Mouse (Mus musculus) adrenal gland (tissue): ENCODE measurements at regions not wholly inside any gene's neighbourhood (a gene's known extent, or its start where the extent isn't known, plus 50 kb on each side); places are given as distances from the start of the nearest gene placed in this dataset.

Experiments
- intact Hi-C: fragments of 180-260 bp; cut with DNase I; formaldehyde crosslinking; loops from one replicate; pipeline ENCODE4 v1.15.1; 2025

DNA sequence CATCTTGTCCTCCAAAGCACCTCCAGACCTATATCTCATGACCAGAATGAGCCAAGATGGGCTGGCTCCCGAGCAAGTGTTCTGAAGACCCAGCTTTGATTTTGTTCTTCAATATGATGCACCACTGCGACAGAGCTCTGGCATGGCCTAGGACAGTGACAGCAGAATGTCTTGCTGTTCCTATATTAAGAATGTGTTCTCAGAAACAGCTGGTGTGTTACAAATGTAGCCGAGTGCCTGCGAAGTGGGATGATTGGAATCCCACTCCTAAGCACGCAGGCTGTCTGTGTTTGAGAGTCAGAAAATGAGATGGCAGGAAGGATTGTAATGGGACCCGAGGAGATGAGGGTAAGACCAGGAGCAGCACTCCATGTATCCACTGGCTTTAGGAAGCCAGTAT, 355.1 kb upstream of the Smarca2 start:
- intact Hi-C loops: no loop called here

DNA sequence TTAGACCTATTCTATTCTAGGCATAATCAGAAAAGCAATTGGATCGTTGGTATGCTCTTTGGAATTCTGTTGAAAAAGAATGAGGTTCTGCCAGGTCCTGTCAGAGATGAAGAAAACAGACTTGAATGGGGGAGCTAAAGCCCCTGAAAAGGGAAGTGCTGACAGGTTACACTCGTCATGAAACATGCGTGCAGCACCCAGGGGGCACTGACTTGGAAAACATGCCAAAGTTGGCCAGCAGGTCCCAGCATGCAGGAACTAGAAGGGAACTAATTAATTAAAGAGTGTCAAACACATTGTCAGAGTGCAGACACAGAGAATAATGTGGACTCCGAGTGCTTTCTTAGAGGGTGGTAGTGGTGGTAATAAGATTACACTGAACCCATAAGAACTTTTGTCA, 346.2 kb upstream of the Smarca2 start:
- intact Hi-C loops: no loop called here

DNA sequence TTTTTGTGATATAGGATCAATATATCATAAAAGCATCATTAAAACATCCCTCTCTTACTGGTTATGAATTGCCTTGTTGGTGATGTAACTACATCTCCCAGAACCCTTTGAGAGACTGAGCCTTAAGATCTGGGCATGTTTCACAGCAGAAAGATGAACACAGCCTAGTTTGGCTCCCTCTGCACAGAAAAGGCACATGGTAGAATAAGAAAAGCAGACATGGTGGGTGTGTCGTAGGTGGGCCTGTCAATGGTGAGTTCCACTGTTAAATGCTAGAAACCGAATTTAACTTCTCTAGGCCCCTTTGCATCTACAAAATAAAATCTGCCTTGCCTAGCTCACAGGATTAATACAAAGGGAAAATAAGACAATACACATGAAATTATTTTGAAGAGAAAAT, 343.3 kb upstream of the Smarca2 start:
- intact Hi-C loops: no loop called here

DNA sequence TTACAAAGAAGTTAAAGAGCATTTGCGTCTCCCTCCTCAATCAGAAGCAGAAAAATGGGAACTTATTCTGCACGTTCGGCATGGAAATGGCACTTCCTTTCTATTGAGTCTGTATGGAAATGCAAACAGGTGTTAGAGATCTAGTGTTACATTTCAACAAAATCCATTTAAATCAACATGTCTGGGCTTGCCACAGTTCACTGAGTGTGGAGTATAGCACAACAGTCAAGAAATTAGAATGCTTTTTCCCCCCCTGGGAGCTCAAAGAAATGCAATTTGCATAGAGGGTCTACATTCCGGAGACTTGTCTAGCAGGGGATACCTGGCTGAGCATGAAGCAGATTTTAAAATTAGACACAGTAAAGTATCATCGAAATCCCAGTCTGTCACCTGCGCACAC, 308.5 kb upstream of the Smarca2 start:
- intact Hi-C loops: no loop called here

- intact Hi-C loops: no loop called here
Observed at GRCm38 (mm10) chr19:26308477-26309135, 296.2 kb upstream of the Smarca2 start.

DNA sequence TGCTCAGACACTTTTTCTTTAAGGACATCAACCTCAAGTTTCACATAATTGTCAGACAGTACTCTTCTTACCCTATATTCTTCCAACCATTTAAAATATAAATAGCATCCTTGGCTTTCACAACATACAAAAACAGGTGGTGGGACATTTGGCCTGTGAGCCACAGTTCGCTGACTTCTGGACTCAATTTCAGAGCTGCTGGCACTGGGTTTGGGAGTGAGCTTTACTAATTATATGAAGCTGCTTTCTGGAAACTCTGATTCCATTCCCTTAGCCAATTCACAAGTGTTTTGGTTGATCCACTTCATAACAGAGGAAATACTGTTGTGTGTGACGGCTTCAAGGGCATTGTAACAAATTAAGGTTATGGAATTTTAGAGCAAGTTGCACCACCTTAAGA, 285.9 kb upstream of the Smarca2 start:
- intact Hi-C loops: no loop called here

- intact Hi-C loops: no loop called here
Observed at GRCm38 (mm10) chr19:26323682-26324081, 281.2 kb upstream of the Smarca2 start.

- intact Hi-C loops: no loop called here
Observed at GRCm38 (mm10) chr19:26339120-26339519, 265.7 kb upstream of the Smarca2 start.

DNA sequence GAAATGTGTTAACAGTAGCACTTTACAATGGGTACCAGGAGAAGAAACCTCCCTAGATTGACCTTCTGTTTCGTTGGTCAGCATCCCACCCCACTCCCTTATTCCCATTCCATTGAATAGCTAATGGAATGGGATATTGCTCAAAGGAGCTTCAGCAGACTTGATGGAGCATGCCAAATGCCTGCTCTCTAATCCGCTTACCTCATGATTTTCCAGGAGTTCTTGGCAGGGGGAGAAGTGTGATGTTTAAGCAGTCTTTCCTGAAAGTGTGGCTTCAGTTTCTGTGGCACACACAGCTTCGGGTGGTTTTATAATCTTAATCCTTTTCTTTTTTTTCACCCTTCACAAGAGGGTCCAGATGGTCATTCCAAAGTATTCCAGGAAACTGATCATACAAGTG, 264.7 kb upstream of the Smarca2 start:
- intact Hi-C loops: no loop called here

GRCm38 (mm10) chr19:26355054-26355453, 249.8 kb upstream of the Smarca2 start:
- intact Hi-C loops: no loop called here

DNA sequence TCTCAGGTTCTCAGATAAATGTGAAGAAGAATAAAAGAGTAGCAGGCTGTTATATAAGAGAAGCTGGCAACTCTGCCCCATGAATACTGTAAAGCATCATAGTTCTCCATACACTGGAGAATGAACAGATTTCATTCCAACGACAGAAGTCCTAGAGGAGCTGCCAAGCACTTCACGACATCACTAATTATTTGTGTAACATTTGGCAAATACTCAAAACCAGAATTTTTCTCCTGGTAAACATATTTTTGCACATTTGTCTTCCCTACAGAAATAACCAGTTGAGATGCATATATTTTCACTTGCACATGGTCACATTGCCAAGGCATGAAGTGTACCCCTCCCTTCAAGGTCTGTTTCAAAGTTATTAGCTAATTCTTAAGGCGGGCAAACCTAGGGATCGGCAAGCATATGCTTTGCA, 220.9 kb upstream of the Smarca2 start:
- intact Hi-C loops: no loop called here

GRCm38 (mm10) chr19:26386075-26386474, 218.8 kb upstream of the Smarca2 start:
- intact Hi-C loops: no loop called here

DNA sequence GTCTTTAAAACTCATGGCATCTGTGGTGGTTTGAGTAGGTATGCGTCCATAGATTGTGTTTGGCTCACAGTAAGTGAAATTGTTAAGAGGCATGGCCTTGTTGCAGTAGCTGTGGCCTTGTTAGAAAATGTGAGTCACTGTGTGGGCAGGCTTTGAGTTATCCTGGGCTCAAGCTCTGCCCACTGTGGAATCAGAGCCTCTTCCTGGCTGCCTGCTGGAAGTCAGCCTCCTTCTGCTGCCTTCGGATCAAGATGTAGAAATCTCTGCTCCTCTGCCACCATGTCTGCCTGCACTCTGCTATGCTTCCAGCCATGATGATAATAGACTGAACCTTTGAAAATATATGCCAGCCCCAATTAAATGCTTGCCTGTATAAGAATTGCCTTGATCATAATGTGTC, 192.2 kb upstream of the Smarca2 start:
- intact Hi-C loops: no loop called here

- intact Hi-C loops: no loop called here
Observed at GRCm38 (mm10) chr19:26414476-26415024, 190.3 kb upstream of the Smarca2 start.

- intact Hi-C loops: no loop called here
Observed at GRCm38 (mm10) chr19:26419781-26420180, 185.1 kb upstream of the Smarca2 start.

DNA sequence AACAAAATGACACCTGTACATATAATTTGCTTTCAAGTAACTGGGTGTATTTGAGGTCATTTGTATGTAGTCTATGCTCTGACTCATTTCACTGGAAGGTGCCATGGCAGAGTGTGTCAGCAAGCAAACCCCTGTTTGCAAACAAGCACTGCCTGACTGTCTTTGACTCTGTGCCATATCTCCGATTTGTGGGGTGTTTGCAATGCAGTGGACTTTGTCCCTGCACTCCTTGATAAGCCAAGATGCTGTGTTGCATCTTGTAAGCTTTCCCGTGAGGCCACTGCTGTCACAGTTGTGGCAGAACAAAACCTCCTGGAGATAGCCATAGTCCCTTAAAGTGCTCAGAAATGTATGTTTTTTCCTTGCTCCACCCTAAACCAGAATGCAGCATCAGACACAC, 165.7 kb upstream of the Smarca2 start:
- intact Hi-C loops: no loop called here

- intact Hi-C loops: no loop called here
Observed at GRCm38 (mm10) chr19:26445309-26445708, 159.5 kb upstream of the Smarca2 start.

- intact Hi-C loops: no loop called here
Observed at GRCm38 (mm10) chr19:26447427-26448023, 157.3 kb upstream of the Smarca2 start.

DNA sequence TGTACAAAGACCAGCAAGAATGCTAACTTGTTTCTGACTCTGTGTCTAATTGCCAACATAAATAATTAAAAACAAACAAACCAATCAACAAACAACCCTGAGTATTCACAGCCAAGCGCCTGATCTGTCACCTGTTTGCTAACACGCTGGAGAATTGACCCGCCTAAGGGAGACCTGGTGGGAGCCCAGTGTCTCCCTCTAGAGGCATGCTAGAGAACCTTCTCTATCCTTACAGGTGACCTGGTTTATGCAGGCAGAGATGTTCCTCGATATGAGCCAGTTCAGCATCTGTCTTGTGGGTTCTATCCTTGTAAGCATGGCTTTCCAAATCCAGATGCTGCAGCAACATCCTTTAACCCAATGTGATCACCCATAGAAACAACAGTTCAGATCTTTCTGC, 143.1 kb upstream of the Smarca2 start:
- intact Hi-C loops: no loop called here

GRCm38 (mm10) chr19:26465228-26465627, 139.6 kb upstream of the Smarca2 start:
- intact Hi-C loops: no loop called here

- intact Hi-C loops: no loop called here
Observed at GRCm38 (mm10) chr19:26466244-26466643, 138.6 kb upstream of the Smarca2 start.

- intact Hi-C loops: no loop called here
Observed at GRCm38 (mm10) chr19:26467179-26467651, 137.6 kb upstream of the Smarca2 start.

GRCm38 (mm10) chr19:26472659-26473058, 132.2 kb upstream of the Smarca2 start:
- intact Hi-C loops: no loop called here
